Mouse (Mus musculus) brain, adult 2 months (tissue): ENCODE measurements around the gene Zfand5.

Source experiments
- DNase-seq: peaks from one replicate; pipeline ENCODE4 v3.0.0; 2011; ENCODE audit warnings: low read depth, low spot score

Gene Zfand5

GRCm38 (mm10) chr19:21328951-21329350, 56.9 kb downstream of the Zfand5 start:
- no peak for DNase-seq

GRCm38 (mm10) chr19:21329770-21330169, 57.7 kb downstream of the Zfand5 start:
- DNase-seq: peak; percentile 82

GRCm38 (mm10) chr19:21330305-21331115, 58.4 kb downstream of the Zfand5 start:
- no peak for DNase-seq

DNA sequence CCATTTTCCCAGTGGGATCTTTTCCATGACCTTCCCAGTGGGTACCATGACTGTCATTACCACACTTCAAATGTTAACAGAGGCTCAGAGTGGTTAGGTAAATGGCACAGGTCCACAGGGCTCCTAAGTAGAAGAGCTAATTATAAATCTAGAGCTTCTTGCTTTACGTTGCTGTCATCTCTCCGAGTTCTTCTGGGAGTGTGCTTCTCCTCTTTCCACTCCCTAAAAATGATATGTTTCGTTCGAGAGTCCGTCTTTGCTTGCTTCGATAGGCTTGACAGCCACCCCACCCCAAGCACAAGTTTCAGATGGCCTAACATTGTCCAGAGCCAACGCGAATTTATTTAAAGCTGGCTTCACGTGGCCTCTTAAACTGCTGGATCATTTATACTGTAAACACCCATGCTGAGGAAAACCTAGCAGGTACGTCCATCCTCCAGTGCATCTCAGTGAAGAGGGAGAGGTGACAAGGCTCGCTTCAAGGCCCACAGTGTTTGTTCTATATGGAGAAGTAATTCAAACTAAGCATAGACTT, 59.6 kb downstream of the Zfand5 start:
- no peak for DNase-seq
